Mouse (Mus musculus): ENCODE data around the gene Sp110. TPM values are rescaled to one million over a fixed set of nuclear protein-coding genes. Genes with fewer than 3 reads are reported as not detected.
"Not testable (repeated sequence)": the region's sequence is repeated elsewhere in the genome, so short reads cannot be mapped to it uniquely, and the experiment has no call there.

Gene Sp110
- polyA plus RNA-seq, 1 experiment, result not detected

- not testable (repeated sequence) for H3K4me2 ChIP-seq (ENCODE audit: low read depth); H3ac ChIP-seq (ENCODE audit: control insufficient read depth, insufficient read length); H3K4me3 ChIP-seq; H3K36me3 ChIP-seq (ENCODE audit: control insufficient read depth, insufficient read depth); H3K79me2 ChIP-seq (ENCODE audit: control insufficient read depth, insufficient read depth); H3K27me3 ChIP-seq (ENCODE audit: control insufficient read depth, insufficient read depth, insufficient read length)
These were observed 9.9 kb downstream of the Sp110 start for GRCm38 (mm10) chr1:85588697-85589096.

GRCm38 (mm10) chr1:85581518-85581917 is 17.1 kb downstream of the Sp110 start:
- not testable (repeated sequence) for H3K4me3 ChIP-seq; H3ac ChIP-seq (ENCODE audit: control insufficient read depth, insufficient read length); H3K36me3 ChIP-seq (ENCODE audit: control insufficient read depth, insufficient read depth); H3K79me2 ChIP-seq (ENCODE audit: control insufficient read depth, insufficient read depth); H3K4me2 ChIP-seq (ENCODE audit: low read depth); H3K27me3 ChIP-seq (ENCODE audit: control insufficient read depth, insufficient read depth, insufficient read length)

GRCm38 (mm10) chr1:85580578-85580977 is 18.0 kb downstream of the Sp110 start:
- H3K79me2 ChIP-seq (ENCODE audit: control insufficient read depth, insufficient read depth); H3K4me3 ChIP-seq; H3K4me2 ChIP-seq (ENCODE audit: low read depth); H3K36me3 ChIP-seq (ENCODE audit: control insufficient read depth, insufficient read depth); H3ac ChIP-seq (ENCODE audit: control insufficient read depth, insufficient read length); H3K27me3 ChIP-seq (ENCODE audit: control insufficient read depth, insufficient read depth, insufficient read length): not testable (repeated sequence)

- not testable (repeated sequence) for H3K27me3 ChIP-seq (ENCODE audit: control insufficient read depth, insufficient read depth, insufficient read length); H3ac ChIP-seq (ENCODE audit: control insufficient read depth, insufficient read length); H3K4me2 ChIP-seq (ENCODE audit: low read depth); H3K79me2 ChIP-seq (ENCODE audit: control insufficient read depth, insufficient read depth); H3K36me3 ChIP-seq (ENCODE audit: control insufficient read depth, insufficient read depth); H3K4me3 ChIP-seq
These were observed 18.5 kb downstream of the Sp110 start for GRCm38 (mm10) chr1:85580148-85580534.

- H3K27me3 ChIP-seq (ENCODE audit: control insufficient read depth, insufficient read depth, insufficient read length); H3K4me2 ChIP-seq (ENCODE audit: low read depth); H3ac ChIP-seq (ENCODE audit: control insufficient read depth, insufficient read length); H3K79me2 ChIP-seq (ENCODE audit: control insufficient read depth, insufficient read depth); H3K36me3 ChIP-seq (ENCODE audit: control insufficient read depth, insufficient read depth); H3K4me3 ChIP-seq: not testable (repeated sequence)
These were observed 19.1 kb downstream of the Sp110 start for GRCm38 (mm10) chr1:85579199-85580147.

- not testable (repeated sequence) for H3K4me2 ChIP-seq (ENCODE audit: low read depth); H3K79me2 ChIP-seq (ENCODE audit: control insufficient read depth, insufficient read depth); H3K4me3 ChIP-seq; H3ac ChIP-seq (ENCODE audit: control insufficient read depth, insufficient read length); H3K27me3 ChIP-seq (ENCODE audit: control insufficient read depth, insufficient read depth, insufficient read length); H3K36me3 ChIP-seq (ENCODE audit: control insufficient read depth, insufficient read depth)
These were observed 20.1 kb downstream of the Sp110 start for GRCm38 (mm10) chr1:85578372-85579010.

GRCm38 (mm10) chr1:85575376-85575775 is 23.2 kb downstream of the Sp110 start, which contains the start of gene G530012D18Rik:
Gene G530012D18Rik (plus strand): TSS chr1:85575676.
- not testable (repeated sequence) for H3K27me3 ChIP-seq (ENCODE audit: control insufficient read depth, insufficient read depth, insufficient read length); H3K79me2 ChIP-seq (ENCODE audit: control insufficient read depth, insufficient read depth); H3K36me3 ChIP-seq (ENCODE audit: control insufficient read depth, insufficient read depth); H3K4me3 ChIP-seq; H3K4me2 ChIP-seq (ENCODE audit: low read depth); H3ac ChIP-seq (ENCODE audit: control insufficient read depth, insufficient read length)

GRCm38 (mm10) chr1:85573554-85573953 is 25.1 kb downstream of the Sp110 start:
- not testable (repeated sequence) for H3K27me3 ChIP-seq (ENCODE audit: control insufficient read depth, insufficient read depth, insufficient read length); H3K4me2 ChIP-seq (ENCODE audit: low read depth); H3K4me3 ChIP-seq; H3ac ChIP-seq (ENCODE audit: control insufficient read depth, insufficient read length); H3K36me3 ChIP-seq (ENCODE audit: control insufficient read depth, insufficient read depth); H3K79me2 ChIP-seq (ENCODE audit: control insufficient read depth, insufficient read depth)

- not testable (repeated sequence) for H3K4me3 ChIP-seq; H3K36me3 ChIP-seq (ENCODE audit: control insufficient read depth, insufficient read depth); H3ac ChIP-seq (ENCODE audit: control insufficient read depth, insufficient read length); H3K4me2 ChIP-seq (ENCODE audit: low read depth); H3K27me3 ChIP-seq (ENCODE audit: control insufficient read depth, insufficient read depth, insufficient read length); H3K79me2 ChIP-seq (ENCODE audit: control insufficient read depth, insufficient read depth)
These were observed 43.4 kb downstream of the Sp110 start for GRCm38 (mm10) chr1:85555261-85555660.

GRCm38 (mm10) chr1:85546442-85546841 is 52.2 kb downstream of the Sp110 start:
- H3K4me3 ChIP-seq; H3K27me3 ChIP-seq (ENCODE audit: control insufficient read depth, insufficient read depth, insufficient read length); H3K4me2 ChIP-seq (ENCODE audit: low read depth); H3K36me3 ChIP-seq (ENCODE audit: control insufficient read depth, insufficient read depth); H3ac ChIP-seq (ENCODE audit: control insufficient read depth, insufficient read length); H3K79me2 ChIP-seq (ENCODE audit: control insufficient read depth, insufficient read depth): not testable (repeated sequence)

- H3K79me2 ChIP-seq (ENCODE audit: control insufficient read depth, insufficient read depth); H3ac ChIP-seq (ENCODE audit: control insufficient read depth, insufficient read length); H3K4me3 ChIP-seq; H3K27me3 ChIP-seq (ENCODE audit: control insufficient read depth, insufficient read depth, insufficient read length); H3K36me3 ChIP-seq (ENCODE audit: control insufficient read depth, insufficient read depth); H3K4me2 ChIP-seq (ENCODE audit: low read depth): not testable (repeated sequence)
These were observed 54.8 kb downstream of the Sp110 start for GRCm38 (mm10) chr1:85543818-85544217.

- H3K4me2 ChIP-seq (ENCODE audit: low read depth); H3K36me3 ChIP-seq (ENCODE audit: control insufficient read depth, insufficient read depth); H3K27me3 ChIP-seq (ENCODE audit: control insufficient read depth, insufficient read depth, insufficient read length); H3K4me3 ChIP-seq; H3K79me2 ChIP-seq (ENCODE audit: control insufficient read depth, insufficient read depth); H3ac ChIP-seq (ENCODE audit: control insufficient read depth, insufficient read length): not testable (repeated sequence)
These were observed 70.0 kb downstream of the Sp110 start for GRCm38 (mm10) chr1:85528451-85529110.
